Mouse (Mus musculus) heart, adult 2 months (tissue): ENCODE results near the gene Prpf38b.

Source experiments
- CTCF ChIP-seq: fragments of 200-600 bp; IDR thresholded peaks from 2 replicates; pipeline ENCODE4 v1.8.1; 2022; ENCODE audit warnings: antibody characterized with exemption, mild to moderate bottlenecking, moderate library complexity
- EP300 ChIP-seq: fragments of 200-500 bp; IDR thresholded peaks from 2 replicates; pipeline ENCODE4 v1.6.1; 2011; ENCODE audit warnings: low read depth, low read length, control low read depth; ENCODE audit not compliant: insufficient read depth
- POLR2A ChIP-seq: fragments of 200-500 bp; IDR thresholded peaks from 2 replicates; pipeline ENCODE4 v1.6.1; 2011; ENCODE audit warnings: mild to moderate bottlenecking, low read depth, low read length, control low read depth; ENCODE audit not compliant: insufficient read depth

DNA sequence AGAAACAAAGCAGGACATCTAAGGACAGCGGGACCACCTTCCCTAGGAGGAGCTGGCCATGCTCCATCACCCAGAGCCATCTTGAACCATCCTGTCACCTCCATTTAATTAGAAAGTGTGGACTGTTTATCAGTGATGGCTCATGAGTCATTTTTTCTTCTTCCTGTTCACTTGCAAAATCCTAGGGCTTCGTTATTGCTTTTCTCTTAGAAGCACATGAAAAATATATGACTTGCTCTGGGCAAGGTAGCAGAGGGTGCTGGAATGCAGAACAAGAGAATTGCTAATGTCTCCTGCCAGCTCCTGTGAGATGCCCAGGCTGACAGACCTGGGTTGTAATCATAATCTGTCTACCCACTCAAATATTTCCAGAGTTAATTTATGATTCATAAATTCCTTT is 50.7 kb downstream of the Prpf38b start:
- TF ChIP-seq POLR2A (no peak), CTCF (no peak), EP300 (no peak)
